Comparison of ENCODE assay signal across 9 mouse cellular contexts in the genomic region with DNA sequence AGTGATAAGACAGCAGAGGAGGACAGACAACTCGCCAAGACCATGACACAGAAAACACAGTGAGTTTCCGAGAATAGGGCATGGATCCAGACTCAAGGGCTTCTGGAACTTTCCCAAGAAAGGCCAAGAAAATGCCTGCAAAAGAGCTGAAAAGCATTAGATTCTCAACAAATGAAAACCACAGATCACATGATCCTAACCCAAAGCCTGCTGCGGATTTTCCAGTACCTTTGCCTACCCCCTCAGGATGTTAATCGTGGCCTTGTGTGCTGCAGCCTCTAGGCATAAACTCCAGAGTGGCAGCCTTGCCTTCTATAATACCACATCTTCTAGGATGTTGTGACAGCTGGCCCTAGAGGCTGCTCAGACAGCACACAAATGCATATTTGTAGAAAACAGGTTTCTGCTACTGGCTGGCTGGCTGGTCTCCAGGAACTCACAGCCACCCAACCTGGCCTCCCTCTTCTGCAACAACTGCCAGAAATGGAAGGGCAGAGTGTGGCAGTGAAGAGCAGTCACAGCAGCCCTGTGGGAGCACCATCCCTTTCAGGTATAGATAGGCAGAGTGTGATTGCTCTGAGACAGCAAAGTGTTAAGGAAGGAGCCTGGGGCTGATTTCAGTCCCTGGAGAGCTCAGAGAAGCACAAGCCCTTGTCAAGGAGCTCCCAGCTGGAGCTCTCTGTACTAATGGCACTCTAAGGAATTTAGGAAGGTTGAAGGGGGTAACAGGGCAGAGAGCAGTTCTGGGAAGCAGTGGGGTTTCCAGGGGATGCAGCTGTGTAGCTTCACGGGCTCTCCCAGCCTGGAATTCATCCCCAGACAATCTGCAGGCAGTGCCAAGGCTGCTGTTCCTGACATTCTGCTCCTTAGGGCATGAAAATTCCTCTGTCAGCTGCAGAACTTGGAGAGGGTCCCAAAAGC.
DNase-seq lines count a peak whose midpoint lies in the region; ATAC-seq and TF ChIP-seq lines count a peak whose summit lies in the region.
"Had no signal": no experiment of that assay in that cellular context is flagged by ENCODE, and none has a peak within 500 bp of the region (broad histone marks: within the 10 kb centered on the region; RNA-seq: fewer than 3 reads in every experiment).

No protein-coding gene starts in this region.

- no peak for TF ChIP-seq CTCF in forebrain, postnatal 0 days (IDR thresholded peaks at IDR 0.05; ENCODE audit: low read depth)

- peak; percentile 82 for ATAC-seq in forebrain, embryonic 13.5 days
- ATAC-seq in forebrain, embryonic 11.5 days (replicated peaks; ENCODE audit: low FRiP score) = no peak
- ATAC-seq in forebrain, postnatal 0 days = peak; percentile 76
- peak; percentile 88 for ATAC-seq in midbrain, embryonic 16.5 days
- no peak for ATAC-seq in intestine, embryonic 15.5 days

- H3K9me3 ChIP-seq in forebrain, embryonic 13.5 days (replicated peaks) = no peaks in the 10 kb centered on the region
- no peaks in the 10 kb centered on the region for H3K9me3 ChIP-seq in forebrain, embryonic 11.5 days (ENCODE audit: control insufficient read depth, low read length)
- H3K9me3 ChIP-seq in forebrain, postnatal 0 days (ENCODE audit: low read length) = no peaks in the 10 kb centered on the region
- no peaks in the 10 kb centered on the region for H3K9me3 ChIP-seq in midbrain, embryonic 16.5 days (replicated peaks; ENCODE audit: control insufficient read depth, low read length, poor library complexity, severe bottlenecking)
- H3K9me3 ChIP-seq in intestine, embryonic 15.5 days = no peaks in the 10 kb centered on the region
- H3K9me3 ChIP-seq: liver, embryonic 13.5 days had no signal

- H3K9ac ChIP-seq in forebrain, embryonic 13.5 days = no peak overlapping the region
- H3K9ac ChIP-seq in forebrain, embryonic 11.5 days (ENCODE audit: low read length) = no peak overlapping the region
- H3K9ac ChIP-seq in forebrain, postnatal 0 days = no peak overlapping the region
- no peak overlapping the region for H3K9ac ChIP-seq in midbrain, embryonic 16.5 days (ENCODE audit: low read depth, low read length)
- H3K9ac ChIP-seq in intestine, embryonic 15.5 days = no peak overlapping the region
- H3K9ac ChIP-seq: liver, embryonic 13.5 days had no signal

- DNase-seq in forebrain, embryonic 11.5 days (ENCODE audit: low spot score) = no peak
- peak; percentile 24 for DNase-seq in adrenal gland, postnatal 14 days
- DNase-seq in forebrain, postnatal 0 days = peak; percentile 45
- DNase-seq in kidney, postnatal 10 days = peak; percentile 46
- no peak for DNase-seq in urinary bladder, postnatal 25 days (ENCODE audit: low spot score)
- DNase-seq: liver, embryonic 13.5 days had no signal

- no peaks in the 10 kb centered on the region for H3K36me3 ChIP-seq in forebrain, embryonic 13.5 days (ENCODE audit: poor library complexity, severe bottlenecking)
- no peaks in the 10 kb centered on the region for H3K36me3 ChIP-seq in forebrain, embryonic 11.5 days (ENCODE audit: control insufficient read depth, insufficient read depth, low read length)
- H3K36me3 ChIP-seq in forebrain, postnatal 0 days (ENCODE audit: insufficient read depth) = no peaks in the 10 kb centered on the region
- no peaks in the 10 kb centered on the region for H3K36me3 ChIP-seq in midbrain, embryonic 16.5 days (ENCODE audit: control insufficient read depth, insufficient read depth, low read length)
- H3K36me3 ChIP-seq in intestine, embryonic 15.5 days = no peaks in the 10 kb centered on the region
- H3K36me3 ChIP-seq: liver, embryonic 13.5 days had no signal

- no peaks in the 10 kb centered on the region for H3K27me3 ChIP-seq in forebrain, embryonic 13.5 days
- H3K27me3 ChIP-seq in forebrain, embryonic 11.5 days (ENCODE audit: control insufficient read depth, insufficient read depth, low read length) = no peaks in the 10 kb centered on the region
- no peaks in the 10 kb centered on the region for H3K27me3 ChIP-seq in forebrain, postnatal 0 days (ENCODE audit: insufficient read depth, low read length)
- no peaks in the 10 kb centered on the region for H3K27me3 ChIP-seq in midbrain, embryonic 16.5 days (ENCODE audit: control insufficient read depth, insufficient read depth, low read depth, low read length)
- no peaks in the 10 kb centered on the region for H3K27me3 ChIP-seq in intestine, embryonic 15.5 days (replicated peaks)
- H3K27me3 ChIP-seq: liver, embryonic 13.5 days had no signal

- H3K27ac ChIP-seq in forebrain, embryonic 13.5 days = peak overlapping the region; percentile 72
- no peak overlapping the region for H3K27ac ChIP-seq in forebrain, embryonic 11.5 days (ENCODE audit: low read depth, low read length)
- no peak overlapping the region for H3K27ac ChIP-seq in forebrain, postnatal 0 days (ENCODE audit: low read depth, low read length)
- peak overlapping the region; percentile 73 for H3K27ac ChIP-seq in midbrain, embryonic 16.5 days (ENCODE audit: low read length)
- no peak overlapping the region for H3K27ac ChIP-seq in intestine, embryonic 15.5 days
- H3K27ac ChIP-seq: liver, embryonic 13.5 days had no signal

- H3K4me2 ChIP-seq in forebrain, embryonic 13.5 days = no peak overlapping the region; the same call in 1 of the 2 replicates
- no peak overlapping the region for H3K4me2 ChIP-seq in forebrain, embryonic 11.5 days (ENCODE audit: low read depth, low read length, severe bottlenecking)
- H3K4me2 ChIP-seq in forebrain, postnatal 0 days (ENCODE audit: low read depth) = no peak overlapping the region
- no peak overlapping the region for H3K4me2 ChIP-seq in midbrain, embryonic 16.5 days (ENCODE audit: low read length)
- no peak overlapping the region for H3K4me2 ChIP-seq in intestine, embryonic 15.5 days (replicated peaks)
- H3K4me2 ChIP-seq: liver, embryonic 13.5 days had no signal

- WGBS in forebrain, embryonic 13.5 days = 30% methylated on average over 5 of the region's 5 CpGs
- WGBS in forebrain, embryonic 11.5 days = 46% methylated on average over 5 of the region's 5 CpGs
- WGBS in forebrain, postnatal 0 days = 16% methylated on average over 5 of the region's 5 CpGs
- WGBS in midbrain, embryonic 16.5 days = 38% methylated on average over 5 of the region's 5 CpGs
- WGBS in intestine, embryonic 15.5 days = 54% methylated on average over 5 of the region's 5 CpGs

- H3K4me3 ChIP-seq in forebrain, embryonic 13.5 days = no peak overlapping the region
- H3K4me3 ChIP-seq in forebrain, embryonic 11.5 days (ENCODE audit: low read depth, low read length) = no peak overlapping the region
- H3K4me3 ChIP-seq in forebrain, postnatal 0 days (ENCODE audit: low read depth, low read length) = no peak overlapping the region
- no peak overlapping the region for H3K4me3 ChIP-seq in midbrain, embryonic 16.5 days (ENCODE audit: low read depth, low read length)
- no peak overlapping the region for H3K4me3 ChIP-seq in intestine, embryonic 15.5 days (replicated peaks)
- H3K4me3 ChIP-seq: liver, embryonic 13.5 days had no signal

- peaks cover 24% of the 10 kb centered on the region for H3K4me1 ChIP-seq in forebrain, embryonic 13.5 days
- 0 out of 2 replicates have a peak, but pooled peaks cover 2% of the 10 kb centered on the region for H3K4me1 ChIP-seq in forebrain, embryonic 11.5 days (replicated peaks; ENCODE audit: control insufficient read depth, insufficient read depth, low read length)
- peaks cover 4% of the 10 kb centered on the region; the same call in 1 of the 2 replicates for H3K4me1 ChIP-seq in forebrain, postnatal 0 days (ENCODE audit: insufficient read depth)
- H3K4me1 ChIP-seq in midbrain, embryonic 16.5 days (ENCODE audit: control insufficient read depth, insufficient read depth, low read length) = peaks cover 15% of the 10 kb centered on the region
- no peaks in the 10 kb centered on the region for H3K4me1 ChIP-seq in intestine, embryonic 15.5 days (replicated peaks)
- H3K4me1 ChIP-seq: liver, embryonic 13.5 days had no signal

Comparison
In these comparisons a context has a peak if more than half of its experiments do, and no peak if none do; other contexts are left out.
1. ATAC-seq: peak in forebrain, embryonic 13.5 days (single experiment), forebrain, postnatal 0 days (single experiment) and midbrain, embryonic 16.5 days (single experiment); none in forebrain, embryonic 11.5 days (single experiment) and intestine, embryonic 15.5 days (single experiment).
2. H3K27ac ChIP-seq: peak in forebrain, embryonic 13.5 days (single experiment) and midbrain, embryonic 16.5 days (single experiment); none in forebrain, embryonic 11.5 days (single experiment), forebrain, postnatal 0 days (single experiment) and intestine, embryonic 15.5 days (single experiment).
3. DNase-seq: peak in adrenal gland, postnatal 14 days (single experiment), forebrain, postnatal 0 days (single experiment) and kidney, postnatal 10 days (single experiment); none in forebrain, embryonic 11.5 days (single experiment) and urinary bladder, postnatal 25 days (single experiment).